In genomic region chr3:154647443-154647780, GRCm38 (mm10) we compare ENCODE assay signal across 8 mouse cellular contexts. TPM values are rescaled to one million over a fixed set of nuclear protein-coding genes. Genes with fewer than 3 reads are reported as not detected.
DNase-seq lines count a peak whose midpoint lies in the region; ATAC-seq and TF ChIP-seq lines count a peak whose summit lies in the region.
"Had no signal": no experiment of that assay in that cellular context is flagged by ENCODE, and none has a peak within 500 bp of the region (broad histone marks: within the 10 kb centered on the region; RNA-seq: fewer than 3 reads in every experiment).

No protein-coding gene starts in this region.

- H3K27me3 ChIP-seq in kidney, postnatal 0 days (ENCODE audit: insufficient read depth, low read length), result 0 out of 2 replicates have a peak, but pooled peaks cover under 1% of the 10 kb centered on the region
- peaks cover 20% of the 10 kb centered on the region for H3K27me3 ChIP-seq in forebrain, embryonic 10.5 days (ENCODE audit: poor library complexity, severe bottlenecking)
- H3K27me3 ChIP-seq in intestine, embryonic 16.5 days (replicated peaks; ENCODE audit: control insufficient read depth, insufficient read depth, low read length), result no peaks in the 10 kb centered on the region
- H3K27me3 ChIP-seq in neural tube, embryonic 12.5 days (replicated peaks), result no peaks in the 10 kb centered on the region

- no peaks in the 10 kb centered on the region for H3K9me3 ChIP-seq in kidney, postnatal 0 days (replicated peaks; ENCODE audit: low read length)
- H3K9me3 ChIP-seq in forebrain, embryonic 10.5 days, result no peaks in the 10 kb centered on the region
- no peaks in the 10 kb centered on the region for H3K9me3 ChIP-seq in intestine, embryonic 16.5 days (ENCODE audit: control insufficient read depth, low read length)
- no peaks in the 10 kb centered on the region for H3K9me3 ChIP-seq in neural tube, embryonic 12.5 days

- no peak for ATAC-seq in kidney, postnatal 0 days (replicated peaks; ENCODE audit: low FRiP score, low read depth)
- no peak for ATAC-seq in intestine, embryonic 16.5 days
- peak; percentile 25; the same call in 1 of the 2 replicates for ATAC-seq in neural tube, embryonic 12.5 days (ENCODE audit: low FRiP score, low read depth)

- WGBS in kidney, postnatal 0 days, result 48% methylated on average over 7 of the region's 7 CpGs
- 76% methylated on average over 7 of the region's 7 CpGs for WGBS in forebrain, embryonic 10.5 days
- 62% methylated on average over 7 of the region's 7 CpGs for WGBS in intestine, embryonic 16.5 days
- 64% methylated on average over 7 of the region's 7 CpGs for WGBS in neural tube, embryonic 12.5 days

- H3K9ac ChIP-seq in kidney, postnatal 0 days (ENCODE audit: low read depth, low read length), result no peak overlapping the region
- H3K9ac ChIP-seq in intestine, embryonic 16.5 days (ENCODE audit: low read depth, low read length), result no peak overlapping the region
- H3K9ac ChIP-seq in neural tube, embryonic 12.5 days, result no peak overlapping the region

- no peak overlapping the region for H3K27ac ChIP-seq in kidney, postnatal 0 days
- 0 out of 2 replicates have a peak overlapping the region, but pooled peaks have one; percentile 40 for H3K27ac ChIP-seq in forebrain, embryonic 10.5 days
- H3K27ac ChIP-seq in intestine, embryonic 16.5 days (ENCODE audit: low read length), result no peak overlapping the region
- H3K27ac ChIP-seq in neural tube, embryonic 12.5 days, result no peak overlapping the region

- peak overlapping the region; percentile 43 for H3K4me2 ChIP-seq in kidney, postnatal 0 days (ENCODE audit: low read length)
- peak overlapping the region; percentile 47 for H3K4me2 ChIP-seq in intestine, embryonic 16.5 days (ENCODE audit: low read depth, low read length)
- peak overlapping the region; percentile 36; the same call in 1 of the 2 replicates for H3K4me2 ChIP-seq in neural tube, embryonic 12.5 days (replicated peaks)

- TF ChIP-seq CTCF in kidney, postnatal 0 days (IDR thresholded peaks at IDR 0.05; ENCODE audit: low read depth), result no peak

- peak overlapping the region; percentile 1; the same call in 1 of the 2 replicates for H3K4me3 ChIP-seq in kidney, postnatal 0 days (replicated peaks; ENCODE audit: low read depth, low read length)
- peak overlapping the region; percentile 20; the same call in 1 of the 2 replicates for H3K4me3 ChIP-seq in forebrain, embryonic 10.5 days
- peak overlapping the region; percentile 24 for H3K4me3 ChIP-seq in intestine, embryonic 16.5 days (ENCODE audit: low read length)
- H3K4me3 ChIP-seq in neural tube, embryonic 12.5 days, result no peak overlapping the region

- no peaks in the 10 kb centered on the region for H3K36me3 ChIP-seq in kidney, postnatal 0 days (ENCODE audit: insufficient read depth, low read length)
- no peaks in the 10 kb centered on the region for H3K36me3 ChIP-seq in forebrain, embryonic 10.5 days (replicated peaks)
- H3K36me3 ChIP-seq in intestine, embryonic 16.5 days (ENCODE audit: control insufficient read depth, insufficient read depth, low read length), result no peaks in the 10 kb centered on the region
- no peaks in the 10 kb centered on the region for H3K36me3 ChIP-seq in neural tube, embryonic 12.5 days

- H3K4me1 ChIP-seq in kidney, postnatal 0 days (replicated peaks; ENCODE audit: insufficient read depth, low read length), result no peaks in the 10 kb centered on the region
- peaks cover 16% of the 10 kb centered on the region for H3K4me1 ChIP-seq in forebrain, embryonic 10.5 days
- H3K4me1 ChIP-seq in intestine, embryonic 16.5 days (ENCODE audit: control insufficient read depth, insufficient read depth, low read length), result no peaks in the 10 kb centered on the region
- no peaks in the 10 kb centered on the region for H3K4me1 ChIP-seq in neural tube, embryonic 12.5 days

- no peak for DNase-seq in kidney, postnatal 0 days (ENCODE audit: low spot score)
- no peak for DNase-seq in kidney, adult 18-20 months
- no peak for DNase-seq in forebrain, embryonic 10.5 days (ENCODE audit: extremely low spot score, low spot score)
- no peak for DNase-seq in adrenal gland, adult 18-20 months (ENCODE audit: low spot score in 2 of 2)
- no peak for DNase-seq in MN1 (ENCODE audit: low spot score)
- DNase-seq: cerebellum, postnatal 36 days had no signal

RNA-seq across cellular contexts. Expression of gene Erich3, which starts 16.2 kb away (rescaled TPM):
- polyA plus RNA-seq in kidney, postnatal 0 days (2015; fragmentation: Nextera tagmentation; extraction: Ambion mirVana), result not detected in 2 replicates
- polyA plus RNA-seq in forebrain, embryonic 10.5 days (2016; fragmentation: Nextera tagmentation; extraction: Ambion mirVana), result 0.14 and 0.15 TPM in 2 replicates
- 0.13 TPM in 1 of 2 replicates, not detected in the other for polyA plus RNA-seq in intestine, embryonic 16.5 days (2015; fragmentation: Nextera tagmentation; extraction: Ambion mirVana)
- 1.1 and 1.4 TPM in 2 replicates for polyA plus RNA-seq in neural tube, embryonic 12.5 days (2016; fragmentation: Nextera tagmentation; extraction: Ambion mirVana)
- under 1 TPM; 0.63 to 0.70 TPM for total RNA-seq in adrenal gland, adult 18-20 months (2021)

RNA-seq across cellular contexts. Expression of gene Tyw3, which starts 50.5 kb away (rescaled TPM):
- 16.3 and 16.8 TPM in 2 replicates for polyA plus RNA-seq in kidney, postnatal 0 days (2015; fragmentation: Nextera tagmentation; extraction: Ambion mirVana)
- 17.8 and 18.1 TPM in 2 replicates for polyA plus RNA-seq in forebrain, embryonic 10.5 days (2016; fragmentation: Nextera tagmentation; extraction: Ambion mirVana)
- polyA plus RNA-seq in intestine, embryonic 16.5 days (2015; fragmentation: Nextera tagmentation; extraction: Ambion mirVana), result 8.3 and 10.1 TPM in 2 replicates
- polyA plus RNA-seq in neural tube, embryonic 12.5 days (2016; fragmentation: Nextera tagmentation; extraction: Ambion mirVana), result 15.8 and 17.9 TPM in 2 replicates
- total RNA-seq in adrenal gland, adult 18-20 months (2021), result 1 to 10 TPM; 3.4 to 5.1 TPM

RNA-seq across cellular contexts. Expression of gene Cryz, which starts 50.9 kb away (rescaled TPM):
- polyA plus RNA-seq in kidney, postnatal 0 days (2015; fragmentation: Nextera tagmentation; extraction: Ambion mirVana), result 92.1 and 104 TPM in 2 replicates
- polyA plus RNA-seq in forebrain, embryonic 10.5 days (2016; fragmentation: Nextera tagmentation; extraction: Ambion mirVana), result 23.8 and 24.2 TPM in 2 replicates
- polyA plus RNA-seq in intestine, embryonic 16.5 days (2015; fragmentation: Nextera tagmentation; extraction: Ambion mirVana), result 36.5 and 43.3 TPM in 2 replicates
- 11.7 and 13.6 TPM in 2 replicates for polyA plus RNA-seq in neural tube, embryonic 12.5 days (2016; fragmentation: Nextera tagmentation; extraction: Ambion mirVana)
- 10 to 100 TPM; 20.9 to 29.6 TPM for total RNA-seq in adrenal gland, adult 18-20 months (2021)
